ENCODE assay signal across 15 mouse cellular contexts in the genomic region with DNA sequence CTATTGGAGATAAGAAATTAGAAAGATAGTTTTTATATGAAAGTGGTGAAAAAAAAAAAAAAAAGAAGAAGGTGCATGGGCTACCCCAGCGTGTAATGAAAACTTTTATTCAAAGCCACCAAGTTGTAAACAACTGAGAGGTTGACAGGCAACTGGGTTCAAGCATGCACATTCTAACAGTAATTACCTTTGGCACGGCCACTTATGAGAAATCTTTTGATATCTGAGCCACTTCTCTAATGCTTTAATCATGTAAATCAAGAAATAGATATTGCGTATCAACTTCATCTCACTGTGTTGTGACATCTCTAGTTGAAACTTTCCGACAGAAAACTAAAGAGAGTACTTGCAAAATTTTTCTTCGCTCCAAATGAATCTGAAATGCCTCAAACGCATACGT.
DNase-seq lines count a peak whose midpoint lies in the region; ATAC-seq lines count a peak whose summit lies in the region.
"Had no signal": no experiment of that assay in that cellular context is flagged by ENCODE, and none has a peak within 500 bp of the region (broad histone marks: within the 10 kb centered on the region; RNA-seq: fewer than 3 reads in every experiment).

No protein-coding gene starts in this region.

- no peaks in the 10 kb centered on the region for H3K9me3 ChIP-seq in midbrain, embryonic 11.5 days (ENCODE audit: control insufficient read depth, low read length)
- H3K9me3 ChIP-seq in midbrain, embryonic 16.5 days (replicated peaks; ENCODE audit: control insufficient read depth, low read length, poor library complexity, severe bottlenecking): no peaks in the 10 kb centered on the region
- H3K9me3 ChIP-seq in embryonic facial prominence, embryonic 13.5 days: no peaks in the 10 kb centered on the region
- no peaks in the 10 kb centered on the region for H3K9me3 ChIP-seq in hindbrain, embryonic 14.5 days (ENCODE audit: control insufficient read depth, low read length)

- WGBS in midbrain, embryonic 11.5 days: 83% methylated on average over 7 of the region's 7 CpGs
- WGBS in midbrain, embryonic 16.5 days: 71% methylated on average over 7 of the region's 7 CpGs
- WGBS in embryonic facial prominence, embryonic 13.5 days: 21% methylated on average over 7 of the region's 7 CpGs
- 62% methylated on average over 7 of the region's 7 CpGs for WGBS in hindbrain, embryonic 14.5 days

- no peak overlapping the region for H3K9ac ChIP-seq in midbrain, embryonic 11.5 days (ENCODE audit: low read length)
- H3K9ac ChIP-seq in midbrain, embryonic 16.5 days (ENCODE audit: low read depth, low read length): no peak overlapping the region
- no peak overlapping the region for H3K9ac ChIP-seq in embryonic facial prominence, embryonic 13.5 days
- H3K9ac ChIP-seq in hindbrain, embryonic 14.5 days: no peak overlapping the region

- H3K4me3 ChIP-seq in midbrain, embryonic 11.5 days (ENCODE audit: low read depth, low read length): no peak overlapping the region
- H3K4me3 ChIP-seq in midbrain, embryonic 16.5 days (ENCODE audit: low read depth, low read length): no peak overlapping the region
- no peak overlapping the region for H3K4me3 ChIP-seq in embryonic facial prominence, embryonic 13.5 days
- H3K4me3 ChIP-seq in hindbrain, embryonic 14.5 days (replicated peaks; ENCODE audit: low read length): 0 out of 2 replicates have a peak overlapping the region, but pooled peaks have one; percentile 6

- no peak overlapping the region for H3K27ac ChIP-seq in midbrain, embryonic 11.5 days (ENCODE audit: low read depth, low read length)
- no peak overlapping the region for H3K27ac ChIP-seq in midbrain, embryonic 16.5 days (ENCODE audit: low read length)
- H3K27ac ChIP-seq in embryonic facial prominence, embryonic 13.5 days: no peak overlapping the region
- H3K27ac ChIP-seq in hindbrain, embryonic 14.5 days: no peak overlapping the region
- H3K27ac ChIP-seq: kidney, postnatal 0 days had no signal

- peak; percentile 51 for DNase-seq in midbrain, embryonic 11.5 days (ENCODE audit: low spot score, missing footprints)
- DNase-seq in hindbrain, embryonic 14.5 days (ENCODE audit: low spot score): no peak
- DNase-seq in retina, postnatal 1 day: peak; percentile 69
- no peak for DNase-seq in right cerebral cortex, adult 2 months (ENCODE audit: low spot score in 2 of 2)
- no peak for DNase-seq in lung, postnatal 14 days
- DNase-seq: cerebellum, adult 8-10 months; kidney, adult 11 months; lung, adult 2 months; lung, postnatal 36 days; right cerebral cortex, postnatal 25 days; thymus, postnatal 36 days had no signal

- no peaks in the 10 kb centered on the region for H3K36me3 ChIP-seq in midbrain, embryonic 11.5 days (ENCODE audit: control insufficient read depth, insufficient read depth, low read length)
- H3K36me3 ChIP-seq in midbrain, embryonic 16.5 days (ENCODE audit: control insufficient read depth, insufficient read depth, low read length): no peaks in the 10 kb centered on the region
- no peaks in the 10 kb centered on the region for H3K36me3 ChIP-seq in embryonic facial prominence, embryonic 13.5 days
- H3K36me3 ChIP-seq in hindbrain, embryonic 14.5 days (replicated peaks; ENCODE audit: control insufficient read depth, insufficient read depth): no peaks in the 10 kb centered on the region

- H3K4me1 ChIP-seq in midbrain, embryonic 11.5 days (ENCODE audit: control insufficient read depth, insufficient read depth, low read length): peaks cover 4% of the 10 kb centered on the region; the same call in 1 of the 2 replicates
- H3K4me1 ChIP-seq in midbrain, embryonic 16.5 days (ENCODE audit: control insufficient read depth, insufficient read depth, low read length): peaks cover 2% of the 10 kb centered on the region; the same call in 1 of the 2 replicates
- peaks cover 11% of the 10 kb centered on the region for H3K4me1 ChIP-seq in embryonic facial prominence, embryonic 13.5 days
- no peaks in the 10 kb centered on the region; the same call in 1 of the 2 replicates for H3K4me1 ChIP-seq in hindbrain, embryonic 14.5 days (replicated peaks; ENCODE audit: control insufficient read depth, insufficient read depth, low read length)

- ATAC-seq in midbrain, embryonic 11.5 days (ENCODE audit: low FRiP score): no peak
- ATAC-seq in midbrain, embryonic 16.5 days: no peak
- no peak for ATAC-seq in embryonic facial prominence, embryonic 13.5 days (ENCODE audit: insufficient number of reproducible peaks, insufficient read depth, low FRiP score, low TSS enrichment, low read depth)
- no peak for ATAC-seq in hindbrain, embryonic 14.5 days (ENCODE audit: low FRiP score)

- H3K27me3 ChIP-seq in midbrain, embryonic 11.5 days (ENCODE audit: control insufficient read depth, insufficient read depth, low read length): no peaks in the 10 kb centered on the region
- no peaks in the 10 kb centered on the region for H3K27me3 ChIP-seq in midbrain, embryonic 16.5 days (ENCODE audit: control insufficient read depth, insufficient read depth, low read depth, low read length)
- H3K27me3 ChIP-seq in embryonic facial prominence, embryonic 13.5 days: peaks cover 10% of the 10 kb centered on the region
- no peaks in the 10 kb centered on the region for H3K27me3 ChIP-seq in hindbrain, embryonic 14.5 days (ENCODE audit: control insufficient read depth, insufficient read depth, low read length)

- no peak overlapping the region for H3K4me2 ChIP-seq in midbrain, embryonic 11.5 days
- no peak overlapping the region; the same call in 1 of the 2 replicates for H3K4me2 ChIP-seq in midbrain, embryonic 16.5 days (ENCODE audit: low read length)
- peak overlapping the region; percentile 55 for H3K4me2 ChIP-seq in embryonic facial prominence, embryonic 13.5 days
- H3K4me2 ChIP-seq in hindbrain, embryonic 14.5 days (replicated peaks): peak overlapping the region; percentile 37
- H3K4me2 ChIP-seq: liver, embryonic 11.5 days had no signal

Comparison
In these comparisons a context has a peak if more than half of its experiments do, and no peak if none do; other contexts are left out.
1. DNase-seq: peak in midbrain, embryonic 11.5 days (single experiment) and retina, postnatal 1 day (single experiment); none in hindbrain, embryonic 14.5 days (single experiment), right cerebral cortex, adult 2 months (0 of 2) and lung, postnatal 14 days (single experiment).
2. H3K4me2 ChIP-seq: peak in embryonic facial prominence, embryonic 13.5 days (single experiment) and hindbrain, embryonic 14.5 days (single experiment); none in midbrain, embryonic 11.5 days (single experiment) and midbrain, embryonic 16.5 days (single experiment).